Mouse (Mus musculus): Measurements from ENCODE around the gene Snn. TPM values are rescaled to one million over a fixed set of nuclear protein-coding genes. Genes with fewer than 3 reads are reported as not detected.
"Not testable (repeated sequence)": the region's sequence is repeated elsewhere in the genome, so short reads cannot be mapped to it uniquely, and the experiment has no call there.

Snn gene
- 37.2 and 38.3 TPM in 2 replicates for polyA plus RNA-seq (2016; fragmentation: Nextera tagmentation; extraction: Ambion mirVana)

- DNase-seq (ENCODE audit: low spot score): no peak
- WGBS: 82% methylated on average over 4 of the region's 4 CpGs
- Histone ChIP-seq H3K27me3 (ENCODE audit: insufficient read depth, poor library complexity, severe bottlenecking) (no peaks in the 10 kb centered on the region), H3K36me3 (no peaks in the 10 kb centered on the region), H3K4me3 (no peak within 1 kb of the TSS), H3K9me3 (no peaks in the 10 kb centered on the region), H3K4me1 (peaks cover 27% of the 10 kb centered on the region), H3K27ac (no peak within 1 kb of the TSS)
These were observed at the start of gene Snn for GRCm38 (mm10) chr16:11060645-11061044. Snn (plus strand) TSS chr16:11060945.

GRCm38 (mm10) chr16:11011206-11011605 is 49.5 kb upstream of the Snn start:
- H3K4me3 ChIP-seq: no peak overlapping the region
- peaks cover 48% of the 10 kb centered on the region for H3K4me1 ChIP-seq
- no peak for DNase-seq (ENCODE audit: low spot score)
- peak overlapping the region; percentile 44; the same call in 1 of the 2 replicates for H3K27ac ChIP-seq
- WGBS: 64% methylated on average over 2 of the region's 2 CpGs
- H3K36me3 ChIP-seq: no peaks in the 10 kb centered on the region
- H3K27me3 ChIP-seq (ENCODE audit: insufficient read depth, poor library complexity, severe bottlenecking): no peaks in the 10 kb centered on the region
- no peaks in the 10 kb centered on the region for H3K9me3 ChIP-seq

- no peaks in the 10 kb centered on the region for H3K27me3 ChIP-seq (ENCODE audit: insufficient read depth, poor library complexity, severe bottlenecking)
- H3K9me3 ChIP-seq: no peaks in the 10 kb centered on the region
- H3K4me3 ChIP-seq: no peak overlapping the region
- DNase-seq (ENCODE audit: low spot score): no peak
- H3K4me1 ChIP-seq: peaks cover 42% of the 10 kb centered on the region
- H3K27ac ChIP-seq: peak overlapping the region; percentile 64; the same call in 1 of the 2 replicates
- WGBS: 93% methylated on average over 4 of the region's 4 CpGs
- no peaks in the 10 kb centered on the region for H3K36me3 ChIP-seq
These were observed 48.8 kb upstream of the Snn start for GRCm38 (mm10) chr16:11011939-11012338.

GRCm38 (mm10) chr16:11012571-11013463 is 47.9 kb upstream of the Snn start:
- Histone ChIP-seq H3K4me3 (peak overlapping the region; percentile 18; the same call in 1 of the 2 replicates), H3K4me1 (peaks cover 38% of the 10 kb centered on the region), H3K27me3 (ENCODE audit: insufficient read depth, poor library complexity, severe bottlenecking) (no peaks in the 10 kb centered on the region), H3K9me3 (no peaks in the 10 kb centered on the region), H3K36me3 (no peaks in the 10 kb centered on the region), H3K27ac (peak overlapping the region; percentile 64)
- DNase-seq (ENCODE audit: low spot score): peak; percentile 82
- 58% methylated on average over 11 of the region's 11 CpGs for WGBS

- H3K27ac ChIP-seq; H3K27me3 ChIP-seq (ENCODE audit: insufficient read depth, poor library complexity, severe bottlenecking); H3K9me3 ChIP-seq; H3K36me3 ChIP-seq; H3K4me3 ChIP-seq; DNase-seq (ENCODE audit: low spot score): not testable (repeated sequence)
- WGBS: 88% methylated on average over 15 of the region's 19 CpGs
- peaks cover 37% of the 10 kb centered on the region for H3K4me1 ChIP-seq
These were observed 47.1 kb upstream of the Snn start for GRCm38 (mm10) chr16:11013464-11014147.

GRCm38 (mm10) chr16:11014407-11014806 is 46.3 kb upstream of the Snn start:
- DNase-seq (ENCODE audit: low spot score): no peak
- 74% methylated on average over 3 of the region's 3 CpGs for WGBS
- Histone ChIP-seq H3K4me3 (no peak overlapping the region), H3K27me3 (ENCODE audit: insufficient read depth, poor library complexity, severe bottlenecking) (no peaks in the 10 kb centered on the region), H3K36me3 (no peaks in the 10 kb centered on the region), H3K4me1 (peaks cover 32% of the 10 kb centered on the region), H3K9me3 (no peaks in the 10 kb centered on the region), H3K27ac (no peak overlapping the region)

- H3K36me3 ChIP-seq: no peaks in the 10 kb centered on the region
- 62% methylated on average over 4 of the region's 4 CpGs for WGBS
- peaks cover 23% of the 10 kb centered on the region for H3K4me1 ChIP-seq
- DNase-seq (ENCODE audit: low spot score): no peak
- H3K9me3 ChIP-seq: no peaks in the 10 kb centered on the region
- no peaks in the 10 kb centered on the region for H3K27me3 ChIP-seq (ENCODE audit: insufficient read depth, poor library complexity, severe bottlenecking)
- no peak overlapping the region for H3K4me3 ChIP-seq
- H3K27ac ChIP-seq: no peak overlapping the region
These were observed 44.4 kb upstream of the Snn start for GRCm38 (mm10) chr16:11016353-11016752.

- Histone ChIP-seq H3K4me1 (peaks cover 14% of the 10 kb centered on the region), H3K4me3 (no peak overlapping the region), H3K27me3 (ENCODE audit: insufficient read depth, poor library complexity, severe bottlenecking) (no peaks in the 10 kb centered on the region), H3K9me3 (no peaks in the 10 kb centered on the region), H3K27ac (peak overlapping the region; percentile 52; the same call in 1 of the 2 replicates), H3K36me3 (no peaks in the 10 kb centered on the region)
- no peak for DNase-seq (ENCODE audit: low spot score)
- WGBS: 40% methylated on average over 11 of the region's 11 CpGs
These were observed 42.7 kb upstream of the Snn start for GRCm38 (mm10) chr16:11017807-11018595.

- no peaks in the 10 kb centered on the region for H3K9me3 ChIP-seq
- peaks cover 17% of the 10 kb centered on the region for H3K4me1 ChIP-seq
- H3K27ac ChIP-seq: no peak overlapping the region
- no peak overlapping the region for H3K4me3 ChIP-seq
- H3K36me3 ChIP-seq: no peaks in the 10 kb centered on the region
- 52% methylated on average over 3 of the region's 3 CpGs for WGBS
- H3K27me3 ChIP-seq (ENCODE audit: insufficient read depth, poor library complexity, severe bottlenecking): no peaks in the 10 kb centered on the region
- no peak for DNase-seq (ENCODE audit: low spot score)
These were observed 39.2 kb upstream of the Snn start for GRCm38 (mm10) chr16:11021403-11022112.

- H3K9me3 ChIP-seq: no peaks in the 10 kb centered on the region
- H3K4me1 ChIP-seq: peaks cover 17% of the 10 kb centered on the region
- H3K27me3 ChIP-seq (ENCODE audit: insufficient read depth, poor library complexity, severe bottlenecking): no peaks in the 10 kb centered on the region
- no peaks in the 10 kb centered on the region for H3K36me3 ChIP-seq
- WGBS: 86% methylated on average over 4 of the region's 4 CpGs
- H3K27ac ChIP-seq: no peak overlapping the region
- no peak for DNase-seq (ENCODE audit: low spot score)
- H3K4me3 ChIP-seq: no peak overlapping the region
These were observed 38.6 kb upstream of the Snn start for GRCm38 (mm10) chr16:11022113-11022489.

- Histone ChIP-seq H3K27ac (no peak overlapping the region), H3K4me1 (peaks cover 8% of the 10 kb centered on the region), H3K4me3 (no peak overlapping the region), H3K27me3 (ENCODE audit: insufficient read depth, poor library complexity, severe bottlenecking) (no peaks in the 10 kb centered on the region), H3K9me3 (no peaks in the 10 kb centered on the region), H3K36me3 (no peaks in the 10 kb centered on the region)
- no peak for DNase-seq (ENCODE audit: low spot score)
- 78% methylated on average over 5 of the region's 5 CpGs for WGBS
These were observed 37.1 kb upstream of the Snn start for GRCm38 (mm10) chr16:11023618-11024017.

- no peak for DNase-seq (ENCODE audit: low spot score)
- H3K27me3 ChIP-seq (ENCODE audit: insufficient read depth, poor library complexity, severe bottlenecking): no peaks in the 10 kb centered on the region
- H3K4me1 ChIP-seq: peaks cover 8% of the 10 kb centered on the region
- no peaks in the 10 kb centered on the region for H3K36me3 ChIP-seq
- H3K9me3 ChIP-seq: no peaks in the 10 kb centered on the region
- no peak overlapping the region for H3K27ac ChIP-seq
- no peak overlapping the region for H3K4me3 ChIP-seq
- 53% methylated on average over 3 of the region's 3 CpGs for WGBS
These were observed 35.9 kb upstream of the Snn start for GRCm38 (mm10) chr16:11024841-11025240.
